Mouse (Mus musculus) myocyte (in vitro differentiated cells): ENCODE data around the gene Capn12. TPM values are rescaled to one million over a fixed set of nuclear protein-coding genes. Genes with fewer than 3 reads are reported as not detected.

Source experiments
- H3K27me3 ChIP-seq: one replicate; pipeline ENCODE4 v1.6.1; 2011; ENCODE audit not compliant: control insufficient read depth, insufficient read depth, insufficient read length
- H3K36me3 ChIP-seq: one replicate; pipeline ENCODE4 v1.6.1; 2011; ENCODE audit not compliant: control insufficient read depth, insufficient read depth
- H3K4me2 ChIP-seq: one replicate; pipeline ENCODE4 v1.6.1; 2011; ENCODE audit warnings: low read depth, control low read depth
- H3K4me3 ChIP-seq: one replicate; pipeline ENCODE4 v1.5.1; 2011; ENCODE audit warnings: mild to moderate bottlenecking, control low read depth, moderate library complexity
- H3K79me2 ChIP-seq: one replicate; pipeline ENCODE4 v1.6.1; 2011; ENCODE audit not compliant: control insufficient read depth, insufficient read depth
- H3ac ChIP-seq: one replicate; pipeline ENCODE4 v1.6.1; 2011; ENCODE audit not compliant: control insufficient read depth, insufficient read length
- CEBPB ChIP-seq: IDR thresholded peaks from 2 replicates; pipeline ENCODE4 v1.6.1; 2011; ENCODE audit warnings: mild to moderate bottlenecking, moderate library complexity; ENCODE audit not compliant: poor library complexity, insufficient read depth, severe bottlenecking
- E2F4 ChIP-seq: IDR thresholded peaks from one replicate; pipeline ENCODE4 v1.6.1; 2011; ENCODE audit warnings: mild to moderate bottlenecking, control low read depth, moderate library complexity; ENCODE audit not compliant: insufficient read depth
- MAX ChIP-seq: IDR thresholded peaks from one replicate; pipeline ENCODE4 v1.6.1; 2011; ENCODE audit warnings: low read depth, mild to moderate bottlenecking, control low read depth
- MYOD1 ChIP-seq, 3 experiments: IDR thresholded peaks; one replicate each; pipeline ENCODE4 v1.6.1; 2011; ENCODE audit warnings: control low read depth in 2 of 3, low read depth in 2 of 3, mild to moderate bottlenecking in 2 of 3, moderate library complexity in 1 of 3; ENCODE audit not compliant: insufficient read length in 2 of 3, control insufficient read depth in 1 of 3
- MYOG ChIP-seq, 3 experiments: IDR thresholded peaks; one replicate each; pipeline ENCODE4 v1.6.1; 2011; ENCODE audit warnings: control low read depth in 2 of 3, low read depth in 2 of 3, mild to moderate bottlenecking in 2 of 3; ENCODE audit not compliant: insufficient read length in 2 of 3, control insufficient read depth in 1 of 3, insufficient read depth in 1 of 3
- POLR2A ChIP-seq: IDR thresholded peaks from one replicate; pipeline ENCODE4 v1.6.1; 2011; ENCODE audit warnings: low read depth, mild to moderate bottlenecking, control low read depth, moderate library complexity; ENCODE audit not compliant: insufficient read length
- POLR2AphosphoS2 ChIP-seq: IDR thresholded peaks from one replicate; pipeline ENCODE4 v1.6.1; 2011; ENCODE audit warnings: low read depth, control low read depth; ENCODE audit not compliant: insufficient read length
- REST ChIP-seq: IDR thresholded peaks from one replicate; pipeline ENCODE4 v1.6.1; 2011; ENCODE audit warnings: mild to moderate bottlenecking, control low read depth, moderate library complexity; ENCODE audit not compliant: insufficient read depth, insufficient read length
- SRF ChIP-seq: IDR thresholded peaks from one replicate; pipeline ENCODE4 v1.6.1; 2011; ENCODE audit warnings: low read depth; ENCODE audit not compliant: control insufficient read depth, insufficient read length
- TCF12 ChIP-seq: IDR thresholded peaks from one replicate; pipeline ENCODE4 v1.6.1; 2011; ENCODE audit warnings: mild to moderate bottlenecking, control low read depth; ENCODE audit not compliant: poor library complexity, insufficient read depth, severe bottlenecking
- TCF3 ChIP-seq: IDR thresholded peaks from one replicate; pipeline ENCODE4 v1.6.1; 2011; ENCODE audit warnings: low read depth, control low read depth; ENCODE audit not compliant: insufficient read length
- USF1 ChIP-seq: IDR thresholded peaks from one replicate; pipeline ENCODE4 v1.6.1; 2011; ENCODE audit warnings: low read depth, mild to moderate bottlenecking, control low read depth, moderate library complexity
- polyA plus RNA-seq: library from polyadenylated mRNA; unstranded; fragments of >200 nt; fragmentation: generic; extraction: Trizol; gene quantifications from one replicate; pipeline ENCODE4 v1.2.1, GENCODE M21; 2012; ENCODE audit warnings: missing spikeins

Capn12 gene
- polyA plus RNA-seq, 1 experiment: 0.24 TPM

DNA sequence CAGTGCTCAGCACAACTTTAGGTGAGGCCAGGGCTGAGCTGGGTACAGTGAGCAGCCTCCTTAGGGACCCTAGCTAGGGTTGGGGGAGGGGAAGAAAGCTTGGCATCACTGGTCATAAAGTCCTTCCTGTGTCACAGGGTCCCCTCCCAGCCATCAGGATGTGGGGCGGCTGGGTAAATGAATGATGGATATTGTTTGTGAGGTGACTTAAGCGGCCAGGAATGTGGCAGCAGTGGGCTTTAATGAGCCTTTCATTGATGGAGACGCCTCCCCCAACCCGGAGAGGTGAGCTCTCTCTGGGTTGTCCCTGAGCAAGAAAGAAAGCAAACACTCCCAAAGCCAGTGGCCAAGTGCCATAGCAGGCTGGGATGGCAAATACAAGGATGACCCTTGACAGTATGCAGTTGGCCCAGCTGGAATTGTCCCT is 42.7 kb downstream of the Capn12 start:
- Histone ChIP-seq H3K36me3 (peaks cover 5% of the 10 kb centered on the region), H3ac (no peak overlapping the region), H3K4me2 (peak overlapping the region; percentile 93), H3K79me2 (peaks cover 91% of the 10 kb centered on the region), H3K27me3 (no peaks in the 10 kb centered on the region), H3K4me3 (no peak overlapping the region)
- TF ChIP-seq MYOD1 (IDR thresholded peaks at IDR 0.05; ENCODE audit: control insufficient read depth in 1 of 3, insufficient read length in 2 of 3, low read depth in 2 of 3) (no peak), POLR2A (no peak), TCF3 (no peak), MAX (no peak), USF1 (no peak)

DNA sequence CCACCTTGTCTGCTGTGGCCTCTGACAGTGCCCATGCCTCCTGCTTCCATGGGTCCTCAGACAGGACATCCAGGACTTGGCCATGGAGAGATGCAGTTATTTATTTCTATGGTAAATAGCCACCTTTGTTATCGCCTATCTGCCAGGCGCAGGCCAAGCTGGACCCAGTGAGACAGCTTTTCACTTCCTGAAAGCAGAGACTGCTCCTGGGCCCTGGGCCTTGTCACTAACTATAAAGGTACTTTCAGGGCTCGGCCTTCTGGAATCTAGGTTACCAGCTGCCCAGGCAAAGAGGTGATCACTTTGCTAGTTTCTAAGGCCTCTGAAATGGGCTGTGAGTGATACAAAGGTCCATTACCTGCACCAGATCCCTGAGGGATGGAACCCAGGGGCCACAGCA is 43.6 kb downstream of the Capn12 start:
- Histone ChIP-seq H3K4me3 (no peak overlapping the region), H3K79me2 (peaks cover 95% of the 10 kb centered on the region), H3K4me2 (peak overlapping the region; percentile 93), H3K36me3 (peaks cover 5% of the 10 kb centered on the region), H3K27me3 (no peaks in the 10 kb centered on the region), H3ac (no peak overlapping the region)
- no peak for TF ChIP-seq SRF
- no peak for TF ChIP-seq POLR2A
- no peak for TF ChIP-seq USF1
- no peak for TF ChIP-seq CEBPB
- no peak for TF ChIP-seq MYOD1 (IDR thresholded peaks at IDR 0.05; ENCODE audit: control insufficient read depth in 1 of 3, insufficient read length in 2 of 3, low read depth in 2 of 3)

DNA sequence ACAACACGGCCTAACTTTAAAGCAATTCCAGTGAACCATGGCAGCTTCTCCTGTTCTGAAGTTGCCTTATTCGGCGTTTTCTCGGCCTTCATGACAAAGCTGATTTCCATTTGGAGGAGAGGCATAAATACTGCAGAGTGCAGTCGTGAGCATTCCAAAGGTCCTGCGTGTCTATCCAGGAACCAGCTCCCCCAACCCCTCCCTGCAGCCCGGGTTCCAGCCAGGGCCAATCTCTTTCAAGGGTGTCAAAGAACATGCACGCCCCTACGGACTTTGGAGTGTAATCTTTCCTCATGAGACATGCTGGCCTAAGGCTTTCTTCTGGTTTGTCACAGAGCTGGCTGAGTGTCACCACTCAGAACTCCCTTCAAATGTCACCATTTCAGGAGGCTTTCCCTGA is 44.1 kb downstream of the Capn12 start:
- Histone ChIP-seq H3ac (no peak overlapping the region), H3K4me3 (no peak overlapping the region), H3K4me2 (peak overlapping the region; percentile 93), H3K27me3 (no peaks in the 10 kb centered on the region), H3K36me3 (peaks cover 5% of the 10 kb centered on the region), H3K79me2 (peaks cover 96% of the 10 kb centered on the region)
- peak; percentile 76 for TF ChIP-seq SRF
- no peak for TF ChIP-seq POLR2AphosphoS2

DNA sequence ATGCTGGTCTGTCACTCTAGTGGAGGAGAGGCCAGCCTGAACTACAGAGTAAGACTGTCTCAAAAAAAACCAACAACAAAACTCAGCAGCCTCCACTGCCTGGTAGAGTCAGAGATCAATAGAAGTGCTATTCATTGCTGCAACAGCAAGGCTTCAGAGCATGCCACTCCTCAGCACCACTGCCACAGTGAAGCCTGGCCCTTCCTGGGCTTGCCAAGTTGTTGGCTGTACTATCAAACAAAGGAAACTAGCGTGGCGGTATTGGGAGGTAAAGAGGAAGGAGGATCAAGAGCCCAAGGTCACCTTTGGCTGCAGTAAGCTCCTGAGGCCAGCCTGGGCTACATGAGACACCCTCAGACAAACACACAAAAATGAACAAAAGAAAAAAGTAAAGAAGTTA is 45.0 kb downstream of the Capn12 start:
- TF ChIP-seq SRF: no peak
- no peak for TF ChIP-seq TCF3
- TF ChIP-seq MYOG (IDR thresholded peaks at IDR 0.05; ENCODE audit: control insufficient read depth in 1 of 3, insufficient read depth in 1 of 3, insufficient read length in 2 of 3, low read depth in 2 of 3): no peak
- no peak for TF ChIP-seq TCF12
- TF ChIP-seq CEBPB: no peak
- no peak for TF ChIP-seq MAX
- TF ChIP-seq POLR2AphosphoS2: no peak
- TF ChIP-seq REST: no peak
- no peak for TF ChIP-seq USF1
- TF ChIP-seq MYOD1 (IDR thresholded peaks at IDR 0.05; ENCODE audit: control insufficient read depth in 1 of 3, insufficient read length in 2 of 3, low read depth in 2 of 3): no peak
- no peak for TF ChIP-seq POLR2A
- TF ChIP-seq E2F4: no peak
- peaks cover 4% of the 10 kb centered on the region for H3K36me3 ChIP-seq
- H3K4me3 ChIP-seq: no peak overlapping the region
- H3ac ChIP-seq: no peak overlapping the region
- peak overlapping the region; percentile 93 for H3K4me2 ChIP-seq
- H3K79me2 ChIP-seq: peaks cover 96% of the 10 kb centered on the region
- H3K27me3 ChIP-seq: no peaks in the 10 kb centered on the region

DNA sequence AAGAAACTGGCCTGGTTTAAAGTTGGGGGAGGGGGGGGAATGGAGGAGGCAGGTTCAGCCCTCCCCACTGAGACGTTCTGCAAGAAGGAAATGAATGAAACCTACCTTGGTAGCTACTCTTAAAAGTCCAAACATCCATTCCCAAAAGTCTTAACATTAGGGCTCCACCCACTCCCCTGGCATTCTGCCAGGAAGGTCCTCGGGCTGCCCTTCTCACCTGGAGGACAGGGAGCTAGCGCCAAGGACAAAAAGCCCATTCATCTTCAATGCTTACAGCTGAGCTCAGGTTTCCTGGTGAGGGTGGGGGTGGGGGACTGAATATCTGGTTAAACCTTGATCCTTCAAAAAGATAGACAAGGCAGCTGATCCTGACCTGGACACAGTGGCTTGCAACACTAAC is 48.2 kb downstream of the Capn12 start:
- H3ac ChIP-seq: no peak overlapping the region
- no peaks in the 10 kb centered on the region for H3K27me3 ChIP-seq
- H3K4me2 ChIP-seq: peak overlapping the region; percentile 84
- H3K36me3 ChIP-seq: no peaks in the 10 kb centered on the region
- TF ChIP-seq TCF3 (no peak), POLR2A (no peak), CEBPB (no peak), REST (no peak), TCF12 (no peak), USF1 (no peak), E2F4 (no peak), POLR2AphosphoS2 (no peak), MYOG (IDR thresholded peaks at IDR 0.05; ENCODE audit: control insufficient read depth in 1 of 3, insufficient read depth in 1 of 3, insufficient read length in 2 of 3, low read depth in 2 of 3) (no peak), MYOD1 (IDR thresholded peaks at IDR 0.05; ENCODE audit: control insufficient read depth in 1 of 3, insufficient read length in 2 of 3, low read depth in 2 of 3) (no peak), MAX (no peak), SRF (no peak)
- peaks cover 93% of the 10 kb centered on the region for H3K79me2 ChIP-seq
- H3K4me3 ChIP-seq: no peak overlapping the region

DNA sequence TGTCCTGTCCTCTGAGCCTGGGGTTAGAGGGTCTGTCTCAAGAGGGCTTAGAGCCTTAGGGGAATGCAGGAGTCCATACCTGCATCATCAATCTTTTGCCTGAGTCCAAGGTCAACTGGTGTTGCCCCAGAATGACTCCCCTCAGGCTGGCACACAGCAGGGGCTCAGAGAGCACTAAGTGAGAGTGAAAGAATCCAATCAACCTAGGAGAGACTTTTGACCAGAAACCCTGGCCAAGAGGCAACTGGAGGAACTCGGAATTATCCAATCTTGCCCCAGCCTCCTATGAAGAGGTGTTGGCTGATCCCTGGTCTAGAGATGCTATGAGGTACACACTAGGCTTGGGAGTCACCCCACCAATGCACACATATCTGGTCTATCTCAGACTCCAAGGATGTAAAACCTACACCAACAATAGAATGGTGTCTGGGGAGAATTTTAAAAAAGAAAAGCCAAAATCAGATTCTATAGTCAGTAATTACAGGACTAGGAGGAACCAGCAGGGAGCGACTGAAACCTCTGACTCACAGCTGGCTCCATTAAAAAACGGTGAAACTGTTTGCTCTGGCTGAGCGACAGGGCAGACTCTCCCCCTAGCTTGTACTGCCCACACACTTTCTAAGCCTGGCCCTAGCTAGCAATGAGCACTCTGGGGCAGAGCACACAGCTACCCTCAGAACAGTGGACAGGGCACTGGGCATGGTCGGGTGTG is 49.3 kb downstream of the Capn12 start:
- TF ChIP-seq USF1: no peak
- TF ChIP-seq CEBPB: no peak
- TF ChIP-seq MYOD1 (IDR thresholded peaks at IDR 0.05; ENCODE audit: control insufficient read depth in 1 of 3, insufficient read length in 2 of 3, low read depth in 2 of 3): peak in 1 of 3 experiments; percentile 18
- no peak for TF ChIP-seq TCF3
- no peak for TF ChIP-seq E2F4
- no peak for TF ChIP-seq MAX
- TF ChIP-seq REST: no peak
- no peak for TF ChIP-seq POLR2AphosphoS2
- TF ChIP-seq POLR2A: peak; percentile 39
- no peak for TF ChIP-seq SRF
- Histone ChIP-seq H3K36me3 (no peaks in the 10 kb centered on the region), H3K4me2 (peak overlapping the region; percentile 84), H3K27me3 (no peaks in the 10 kb centered on the region), H3ac (no peak overlapping the region), H3K79me2 (peaks cover 96% of the 10 kb centered on the region), H3K4me3 (no peak overlapping the region)
